Mouse (Mus musculus): ENCODE results near the gene Pkp2.
"Not testable (repeated sequence)": the region's sequence is repeated elsewhere in the genome, so short reads cannot be mapped to it uniquely, and the experiment has no call there.

DNA sequence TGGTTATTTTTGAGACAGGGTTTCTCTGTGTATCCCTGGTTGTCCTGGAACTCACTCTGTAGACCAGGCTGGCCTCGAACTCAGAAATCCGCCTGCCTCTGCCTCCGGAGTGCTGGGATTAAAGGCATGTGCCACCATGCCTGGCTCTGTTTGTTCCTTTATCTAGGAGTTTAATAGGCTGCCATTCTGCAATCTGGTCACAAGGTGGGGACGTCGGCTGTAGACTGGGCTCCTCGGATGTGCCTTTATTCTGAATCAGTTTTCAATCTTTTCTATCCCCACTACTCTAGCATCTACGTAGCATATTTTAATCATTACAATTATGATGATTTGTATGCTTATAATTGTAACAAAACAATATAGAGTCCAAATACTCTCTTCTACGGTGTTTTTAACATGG lies 11.1 kb upstream of the Pkp2 start:
- TF ChIP-seq CHD2 (IDR thresholded peaks at IDR 0.05; ENCODE audit: low read length); POLR2A (IDR thresholded peaks at IDR 0.05; ENCODE audit: control insufficient read depth in 1 of 2, insufficient read depth in 1 of 2, low read depth in 1 of 2, low read length in 2 of 2, poor library complexity in 1 of 2); ETS1 (IDR thresholded peaks at IDR 0.05; ENCODE audit: low read depth, low read length); EP300 (IDR thresholded peaks at IDR 0.05; ENCODE audit: low read depth in 1 of 2, low read length in 2 of 2); BHLHE40 (IDR thresholded peaks at IDR 0.05; ENCODE audit: borderline replicate concordance, low read depth, low read length); RCOR1 (IDR thresholded peaks at IDR 0.05; ENCODE audit: low read depth, low read length); E2F4 (IDR thresholded peaks at IDR 0.05; ENCODE audit: borderline replicate concordance, low read depth, low read length): not testable (repeated sequence)
- TF ChIP-seq CTCF (IDR thresholded peaks at IDR 0.05 in 2 of 3, conservative IDR thresholded peaks at IDR 0.05 in 1 of 3; ENCODE audit: control insufficient read depth in 1 of 3, insufficient read depth in 1 of 3, low read depth in 2 of 3, low read length in 3 of 3, poor library complexity in 1 of 3, severe bottlenecking in 1 of 3) (peak; percentile 33 to 80 (median 76)), RAD21 (IDR thresholded peaks at IDR 0.05; ENCODE audit: low read depth, low read length) (peak; percentile 87), ZC3H11A (IDR thresholded peaks at IDR 0.05; ENCODE audit: low read depth, low read length) (peak; percentile 78)
